Mouse (Mus musculus) liver, adult 2 months (tissue): ENCODE results near the gene Arhgap18.

Experiments used
- CTCF ChIP-seq: fragments of 200-500 bp; IDR thresholded peaks from 2 replicates; pipeline ENCODE4 v1.5.1; 2011; ENCODE audit warnings: low read depth, low read length, control low read depth
- POLR2A ChIP-seq: fragments of 200-500 bp; IDR thresholded peaks from 2 replicates; pipeline ENCODE4 v1.6.1; 2011; ENCODE audit warnings: low read length, control low read depth; ENCODE audit not compliant: insufficient read depth; ENCODE audit errors: extremely low read depth

DNA sequence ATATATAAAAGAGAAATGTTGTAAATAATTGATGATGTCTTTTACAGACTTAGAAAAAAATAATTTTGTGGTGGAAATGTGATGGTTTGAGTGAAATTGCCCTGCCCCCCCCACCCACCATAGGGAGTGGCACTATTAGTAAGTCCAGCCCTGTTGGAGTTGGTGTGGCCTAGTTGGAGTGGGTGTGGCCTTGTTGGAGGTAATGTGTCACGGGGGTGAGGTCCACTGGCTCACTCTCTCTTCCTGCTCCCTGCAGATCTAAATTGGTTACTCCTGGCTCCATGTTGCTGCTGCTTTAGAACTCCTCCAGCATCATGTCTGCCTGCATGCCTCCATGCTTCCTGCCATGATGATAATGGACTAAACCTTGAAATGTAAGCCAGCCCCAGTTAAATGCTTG lies 186.3 kb downstream of the Arhgap18 start:
- TF ChIP-seq POLR2A (no peak), CTCF (no peak)
